Mouse (Mus musculus): ENCODE measurements at regions not wholly inside any gene's neighbourhood (a gene's known extent, or its start where the extent isn't known, plus 50 kb on each side); places are given as distances from the start of the nearest gene placed in this dataset.
"Not testable (repeated sequence)": the region's sequence is repeated elsewhere in the genome, so short reads cannot be mapped to it uniquely, and the experiment has no call there.

DNA sequence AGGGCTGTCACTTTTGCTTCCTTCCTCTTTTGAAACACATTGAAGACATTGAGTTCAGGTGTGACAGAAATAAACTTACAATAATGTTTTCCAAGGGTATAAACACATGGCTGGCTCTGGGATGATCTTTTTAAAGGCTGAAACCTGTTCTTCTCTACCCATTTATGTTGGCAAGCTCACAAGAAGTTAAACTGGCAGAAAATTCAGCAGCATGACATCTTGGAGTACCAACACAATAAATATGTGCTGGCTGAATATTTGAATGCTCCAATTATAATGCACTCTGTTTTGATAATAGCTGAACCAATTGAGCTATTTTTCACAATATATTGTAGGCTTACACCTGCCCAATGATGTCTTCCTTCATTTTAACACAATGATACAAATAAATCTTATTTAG lies 168.1 kb upstream of the Fbxl7 start:
- ATAC-seq (ENCODE audit: insufficient number of reproducible peaks, insufficient read depth, low FRiP score, low TSS enrichment) = no peak
- Histone ChIP-seq H3K4me2 (replicated peaks) (no peak overlapping the region), H3K36me3 (no peaks in the 10 kb centered on the region), H3K9me3 (no peaks in the 10 kb centered on the region), H3K4me1 (no peaks in the 10 kb centered on the region), H3K4me3 (no peak overlapping the region), H3K27ac (no peak overlapping the region), H3K9ac (no peak overlapping the region), H3K27me3 (no peaks in the 10 kb centered on the region)

GRCm38 (mm10) chr15:27063971-27064370 lies 168.6 kb upstream of the Fbxl7 start:
- Histone ChIP-seq H3K27me3 (no peaks in the 10 kb centered on the region), H3K4me2 (replicated peaks) (no peak overlapping the region), H3K36me3 (no peaks in the 10 kb centered on the region), H3K4me3 (no peak overlapping the region), H3K9me3 (no peaks in the 10 kb centered on the region), H3K27ac (no peak overlapping the region), H3K4me1 (no peaks in the 10 kb centered on the region), H3K9ac (no peak overlapping the region)
- no peak for ATAC-seq (ENCODE audit: insufficient number of reproducible peaks, insufficient read depth, low FRiP score, low TSS enrichment)
- WGBS = 78% methylated on average over 4 of the region's 4 CpGs

DNA sequence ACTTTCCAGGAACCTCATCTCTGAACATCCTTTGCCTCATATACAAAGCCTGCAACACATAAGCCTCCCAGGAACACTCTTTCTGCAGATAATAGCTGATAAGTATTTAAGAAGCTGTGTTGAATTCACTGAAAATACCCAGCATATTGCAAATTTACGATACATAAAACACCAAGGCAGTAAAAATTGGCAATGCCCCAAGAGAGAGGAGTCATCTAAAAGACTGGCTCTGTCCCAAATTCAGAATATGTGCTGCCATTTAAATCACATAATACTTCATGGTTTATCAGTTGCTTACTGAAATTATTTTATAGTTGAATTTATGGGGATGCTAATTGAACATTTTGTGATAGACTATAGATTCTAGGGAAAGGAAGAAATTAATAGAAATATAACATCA lies 172.3 kb upstream of the Fbxl7 start:
- H3K36me3 ChIP-seq = no peaks in the 10 kb centered on the region
- no peak for ATAC-seq (ENCODE audit: insufficient number of reproducible peaks, insufficient read depth, low FRiP score, low TSS enrichment)
- no peak overlapping the region for H3K4me2 ChIP-seq (replicated peaks)
- H3K27me3 ChIP-seq = no peaks in the 10 kb centered on the region
- no peaks in the 10 kb centered on the region for H3K4me1 ChIP-seq
- no peak overlapping the region for H3K4me3 ChIP-seq
- WGBS = 78% methylated on average over 1 of the region's 1 CpGs
- H3K9me3 ChIP-seq = no peaks in the 10 kb centered on the region
- no peak overlapping the region for H3K9ac ChIP-seq
- no peak overlapping the region for H3K27ac ChIP-seq

DNA sequence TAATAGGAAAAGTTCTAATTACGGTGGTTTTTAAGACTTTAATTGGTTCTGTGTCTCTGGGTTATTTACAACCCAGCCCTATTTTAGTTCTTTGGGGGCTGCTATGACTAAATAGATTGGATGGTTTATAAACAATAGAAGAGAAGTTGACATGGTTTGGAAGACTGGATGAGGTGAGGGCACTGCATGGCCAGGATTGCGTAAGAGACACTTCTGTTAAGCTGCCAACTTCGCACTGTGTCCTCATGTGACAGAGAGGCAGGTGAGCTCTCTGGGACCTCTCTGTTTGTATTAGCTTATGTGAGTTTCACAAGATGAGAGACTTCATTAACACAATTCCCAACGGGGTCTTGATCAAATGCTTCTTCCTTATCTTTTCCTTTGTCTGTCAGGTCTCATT lies 182.5 kb upstream of the Fbxl7 start:
- H3K4me2 ChIP-seq (replicated peaks) = no peak overlapping the region
- H3K4me1 ChIP-seq = no peaks in the 10 kb centered on the region
- no peaks in the 10 kb centered on the region for H3K27me3 ChIP-seq
- no peak for ATAC-seq (ENCODE audit: insufficient number of reproducible peaks, insufficient read depth, low FRiP score, low TSS enrichment)
- H3K27ac ChIP-seq = no peak overlapping the region
- WGBS = 85% methylated on average over 4 of the region's 4 CpGs
- H3K9ac ChIP-seq = no peak overlapping the region
- no peak overlapping the region for H3K4me3 ChIP-seq
- H3K36me3 ChIP-seq = no peaks in the 10 kb centered on the region
- no peaks in the 10 kb centered on the region for H3K9me3 ChIP-seq

- no peak overlapping the region for H3K4me2 ChIP-seq (replicated peaks)
- H3K9me3 ChIP-seq = no peaks in the 10 kb centered on the region
- no peaks in the 10 kb centered on the region for H3K27me3 ChIP-seq
- no peak overlapping the region for H3K4me3 ChIP-seq
- H3K9ac ChIP-seq = no peak overlapping the region
- no peaks in the 10 kb centered on the region for H3K36me3 ChIP-seq
- ATAC-seq (ENCODE audit: insufficient number of reproducible peaks, insufficient read depth, low FRiP score, low TSS enrichment) = no peak
- no peaks in the 10 kb centered on the region for H3K4me1 ChIP-seq
- H3K27ac ChIP-seq = no peak overlapping the region
- 82% methylated on average over 5 of the region's 5 CpGs for WGBS
Measured at GRCm38 (mm10) chr15:27082826-27083225, 187.4 kb upstream of the Fbxl7 start.

- Histone ChIP-seq H3K27ac (no peak overlapping the region), H3K9ac (no peak overlapping the region), H3K36me3 (no peaks in the 10 kb centered on the region), H3K4me2 (replicated peaks) (no peak overlapping the region), H3K9me3 (no peaks in the 10 kb centered on the region), H3K27me3 (no peaks in the 10 kb centered on the region), H3K4me3 (no peak overlapping the region), H3K4me1 (no peaks in the 10 kb centered on the region)
- 77% methylated on average over 6 of the region's 6 CpGs for WGBS
- no peak for ATAC-seq (ENCODE audit: insufficient number of reproducible peaks, insufficient read depth, low FRiP score, low TSS enrichment)
Measured at GRCm38 (mm10) chr15:27083596-27083995, 188.2 kb upstream of the Fbxl7 start.

- Histone ChIP-seq H3K27me3 (no peaks in the 10 kb centered on the region), H3K9me3 (no peaks in the 10 kb centered on the region), H3K9ac (no peak overlapping the region), H3K4me2 (replicated peaks) (no peak overlapping the region), H3K4me3 (no peak overlapping the region), H3K36me3 (no peaks in the 10 kb centered on the region), H3K27ac (no peak overlapping the region), H3K4me1 (peaks cover 6% of the 10 kb centered on the region)
- WGBS = 43% methylated on average over 6 of the region's 6 CpGs
- ATAC-seq (ENCODE audit: insufficient number of reproducible peaks, insufficient read depth, low FRiP score, low TSS enrichment) = no peak; the same call in 1 of the 2 replicates
Measured at GRCm38 (mm10) chr15:27089155-27089554, 193.8 kb upstream of the Fbxl7 start.

- no peak overlapping the region for H3K9ac ChIP-seq
- ATAC-seq (ENCODE audit: insufficient number of reproducible peaks, insufficient read depth, low FRiP score, low TSS enrichment) = no peak
- no peaks in the 10 kb centered on the region for H3K27me3 ChIP-seq
- peaks cover 6% of the 10 kb centered on the region for H3K4me1 ChIP-seq
- H3K27ac ChIP-seq = no peak overlapping the region
- H3K36me3 ChIP-seq = no peaks in the 10 kb centered on the region
- no peak overlapping the region for H3K4me2 ChIP-seq (replicated peaks)
- 74% methylated on average over 3 of the region's 3 CpGs for WGBS
- no peak overlapping the region for H3K4me3 ChIP-seq
- no peaks in the 10 kb centered on the region for H3K9me3 ChIP-seq
Measured at GRCm38 (mm10) chr15:27094102-27094501, 198.7 kb upstream of the Fbxl7 start.

- H3K27ac ChIP-seq = no peak overlapping the region
- H3K36me3 ChIP-seq = no peaks in the 10 kb centered on the region
- no peak overlapping the region for H3K9ac ChIP-seq
- no peak overlapping the region for H3K4me2 ChIP-seq (replicated peaks)
- H3K4me1 ChIP-seq = no peaks in the 10 kb centered on the region
- 85% methylated on average over 9 of the region's 9 CpGs for WGBS
- no peaks in the 10 kb centered on the region for H3K27me3 ChIP-seq
- H3K4me3 ChIP-seq = no peak overlapping the region
- ATAC-seq (ENCODE audit: insufficient number of reproducible peaks, insufficient read depth, low FRiP score, low TSS enrichment) = no peak
- H3K9me3 ChIP-seq = no peaks in the 10 kb centered on the region
Measured at GRCm38 (mm10) chr15:27095231-27095630, 199.9 kb upstream of the Fbxl7 start.

- 92% methylated on average over 2 of the region's 2 CpGs for WGBS
- ATAC-seq (ENCODE audit: insufficient number of reproducible peaks, insufficient read depth, low FRiP score, low TSS enrichment); H3K27ac ChIP-seq; H3K4me1 ChIP-seq; H3K4me3 ChIP-seq; H3K27me3 ChIP-seq; H3K4me2 ChIP-seq (replicated peaks); H3K9me3 ChIP-seq; H3K36me3 ChIP-seq; H3K9ac ChIP-seq: not testable (repeated sequence)
Measured at GRCm38 (mm10) chr15:27101610-27102009, 206.2 kb upstream of the Fbxl7 start.

- Histone ChIP-seq H3K27me3 (no peaks in the 10 kb centered on the region), H3K4me3 (no peak overlapping the region), H3K9me3 (no peaks in the 10 kb centered on the region), H3K4me2 (replicated peaks) (no peak overlapping the region), H3K27ac (no peak overlapping the region), H3K36me3 (no peaks in the 10 kb centered on the region), H3K9ac (no peak overlapping the region), H3K4me1 (no peaks in the 10 kb centered on the region)
- ATAC-seq (ENCODE audit: insufficient number of reproducible peaks, insufficient read depth, low FRiP score, low TSS enrichment) = no peak
- 38% methylated on average over 3 of the region's 3 CpGs for WGBS
Measured at GRCm38 (mm10) chr15:27109130-27109529, 213.8 kb upstream of the Fbxl7 start.

DNA sequence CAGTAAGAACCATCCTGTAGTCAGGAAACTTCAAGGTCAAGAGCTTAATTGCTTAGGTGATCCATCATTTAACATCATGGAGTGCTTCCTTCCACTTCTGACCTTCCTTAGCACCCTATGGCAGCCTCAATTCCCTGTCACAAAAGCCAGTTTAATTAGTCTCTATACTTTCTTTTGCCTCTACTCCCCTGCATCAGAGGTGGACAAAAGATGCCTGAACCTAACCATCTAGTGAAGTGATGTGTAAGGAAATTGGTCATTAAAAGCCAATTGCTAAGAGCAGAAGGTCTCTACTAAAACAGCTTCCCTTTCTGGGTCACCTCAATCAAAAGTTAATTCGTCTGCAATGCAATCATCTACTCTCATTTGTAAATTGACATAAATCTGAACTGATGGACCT lies 234.3 kb upstream of the Fbxl7 start:
- H3K27ac ChIP-seq = no peak overlapping the region
- H3K9me3 ChIP-seq = no peaks in the 10 kb centered on the region
- no peaks in the 10 kb centered on the region for H3K27me3 ChIP-seq
- no peaks in the 10 kb centered on the region for H3K4me1 ChIP-seq
- ATAC-seq (ENCODE audit: insufficient number of reproducible peaks, insufficient read depth, low FRiP score, low TSS enrichment) = peak; percentile 52; the same call in 1 of the 2 replicates
- H3K36me3 ChIP-seq = no peaks in the 10 kb centered on the region
- H3K4me2 ChIP-seq (replicated peaks) = no peak overlapping the region
- no peak overlapping the region for H3K9ac ChIP-seq
- 13% methylated on average over 1 of the region's 1 CpGs for WGBS
- no peak overlapping the region for H3K4me3 ChIP-seq

- ATAC-seq (ENCODE audit: insufficient number of reproducible peaks, insufficient read depth, low FRiP score, low TSS enrichment) = no peak
- 84% methylated on average over 2 of the region's 2 CpGs for WGBS
Measured at GRCm38 (mm10) chr15:27132761-27133160, 237.4 kb upstream of the Fbxl7 start.

More at GRCm38 (mm10) chr15:27132761-27133160, 237.4 kb upstream of the Fbxl7 start:
- no peak overlapping the region for H3K4me2 ChIP-seq (replicated peaks)
- no peaks in the 10 kb centered on the region for H3K9me3 ChIP-seq
- H3K9ac ChIP-seq = no peak overlapping the region
- no peaks in the 10 kb centered on the region for H3K36me3 ChIP-seq
- no peak overlapping the region for H3K4me3 ChIP-seq
- H3K4me1 ChIP-seq = no peaks in the 10 kb centered on the region
- H3K27me3 ChIP-seq = no peaks in the 10 kb centered on the region
- H3K27ac ChIP-seq = no peak overlapping the region
